ENCODE assay signal across 26 mouse cellular contexts in genomic region chr9:21740427-21740826, GRCm38 (mm10).
"Had no signal": no experiment of that assay in that cellular context is flagged by ENCODE, and none has a peak within 500 bp of the region (broad histone marks: within the 10 kb centered on the region; RNA-seq: fewer than 3 reads in every experiment).

No protein-coding gene starts in this region.

- H3K9me3 ChIP-seq: heart, embryonic 13.5 days; heart, embryonic 15.5 days; hindbrain, embryonic 13.5 days; hindbrain, embryonic 15.5 days; kidney, embryonic 15.5 days; limb, embryonic 13.5 days; limb, embryonic 15.5 days had no signal

- H3K9ac ChIP-seq: heart, embryonic 13.5 days; heart, embryonic 15.5 days; hindbrain, embryonic 13.5 days; hindbrain, embryonic 15.5 days; kidney, embryonic 15.5 days; limb, embryonic 13.5 days; limb, embryonic 15.5 days had no signal

- H3K27me3 ChIP-seq: heart, embryonic 13.5 days; heart, embryonic 15.5 days; hindbrain, embryonic 13.5 days; hindbrain, embryonic 15.5 days; kidney, embryonic 15.5 days; limb, embryonic 13.5 days; limb, embryonic 15.5 days had no signal

- DNase-seq: gastrocnemius, adult 2 months; gastrocnemius, postnatal 10 days; gastrocnemius, postnatal 25 days; heart, adult 11 months; heart, adult 2 months; heart, postnatal 14 days; heart, postnatal 36 days; kidney, adult 11 months; kidney, adult 2 months; kidney, adult 9 months; kidney, postnatal 14 days; kidney, postnatal 36 days; layer of hippocampus, adult 9-11 months; layer of hippocampus, postnatal 36 days; left cerebral cortex, postnatal 4 days had no signal

- ATAC-seq: hindbrain, postnatal 0 days; intestine, embryonic 16.5 days had no signal

- H3K4me2 ChIP-seq: heart, embryonic 11.5 days; heart, embryonic 13.5 days; heart, embryonic 15.5 days; hindbrain, embryonic 13.5 days; hindbrain, embryonic 15.5 days; kidney, embryonic 15.5 days; limb, embryonic 13.5 days; limb, embryonic 15.5 days had no signal

- H3K4me1 ChIP-seq: heart, embryonic 13.5 days; hindbrain, embryonic 13.5 days; hindbrain, embryonic 15.5 days; limb, embryonic 13.5 days; limb, embryonic 15.5 days had no signal

- H3K4me3 ChIP-seq: gastrocnemius, adult 2 months; heart, adult 2 months; heart, embryonic 13.5 days; heart, embryonic 15.5 days; hindbrain, embryonic 13.5 days; hindbrain, embryonic 15.5 days; kidney, embryonic 15.5 days; limb, embryonic 13.5 days; limb, embryonic 15.5 days had no signal

- H3K27ac ChIP-seq: gastrocnemius, adult 2 months; heart, adult 2 months; heart, embryonic 13.5 days; heart, embryonic 15.5 days; hindbrain, embryonic 13.5 days; hindbrain, embryonic 15.5 days; hindbrain, postnatal 0 days; kidney, embryonic 15.5 days; kidney, postnatal 0 days; limb, embryonic 13.5 days; limb, embryonic 15.5 days had no signal
